Mouse (Mus musculus) mouse trophoblast stem cell (cell line): Measurements from ENCODE around the gene Lancl2.

Source experiments
- in situ Hi-C, 2 experiments: fragments of 300-500 bp; cut with MseI, MboI; formaldehyde crosslinking; loops; 2 replicates in 1 of 2; 3 replicates in 1 of 2; pipeline ENCODE4 v1.15.1; 2025

The Lancl2 gene

GRCm38 (mm10) chr6:57702376-57702742 lies at the start of gene Lancl2:
Gene Lancl2, plus strand, starts transcription at chr6:57702540.
- in situ Hi-C loops: no loop called here

GRCm38 (mm10) chr6:57661295-57661694 lies 41.0 kb upstream of the Lancl2 start:
- in situ Hi-C loops: no loop called here

DNA sequence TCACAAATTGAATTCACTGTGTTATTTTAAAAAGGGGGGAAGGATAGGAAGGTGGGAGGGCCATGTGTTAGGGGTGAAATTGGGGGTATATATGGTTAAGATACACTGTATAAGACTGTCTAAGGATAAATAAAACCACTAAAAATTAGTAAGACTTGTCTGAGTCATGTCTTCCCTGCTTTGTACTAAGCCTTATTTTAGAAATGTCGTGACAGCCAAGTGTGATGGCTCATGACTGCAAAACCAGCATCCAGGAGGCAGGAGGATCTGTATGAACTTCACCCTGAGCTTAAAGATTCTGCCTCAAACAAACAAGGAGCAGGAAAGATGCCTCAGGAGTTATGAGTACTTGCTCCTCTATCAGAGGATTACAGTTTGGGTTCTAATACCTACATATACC lies 18.2 kb upstream of the Lancl2 start:
- in situ Hi-C loops: no loop called here

DNA sequence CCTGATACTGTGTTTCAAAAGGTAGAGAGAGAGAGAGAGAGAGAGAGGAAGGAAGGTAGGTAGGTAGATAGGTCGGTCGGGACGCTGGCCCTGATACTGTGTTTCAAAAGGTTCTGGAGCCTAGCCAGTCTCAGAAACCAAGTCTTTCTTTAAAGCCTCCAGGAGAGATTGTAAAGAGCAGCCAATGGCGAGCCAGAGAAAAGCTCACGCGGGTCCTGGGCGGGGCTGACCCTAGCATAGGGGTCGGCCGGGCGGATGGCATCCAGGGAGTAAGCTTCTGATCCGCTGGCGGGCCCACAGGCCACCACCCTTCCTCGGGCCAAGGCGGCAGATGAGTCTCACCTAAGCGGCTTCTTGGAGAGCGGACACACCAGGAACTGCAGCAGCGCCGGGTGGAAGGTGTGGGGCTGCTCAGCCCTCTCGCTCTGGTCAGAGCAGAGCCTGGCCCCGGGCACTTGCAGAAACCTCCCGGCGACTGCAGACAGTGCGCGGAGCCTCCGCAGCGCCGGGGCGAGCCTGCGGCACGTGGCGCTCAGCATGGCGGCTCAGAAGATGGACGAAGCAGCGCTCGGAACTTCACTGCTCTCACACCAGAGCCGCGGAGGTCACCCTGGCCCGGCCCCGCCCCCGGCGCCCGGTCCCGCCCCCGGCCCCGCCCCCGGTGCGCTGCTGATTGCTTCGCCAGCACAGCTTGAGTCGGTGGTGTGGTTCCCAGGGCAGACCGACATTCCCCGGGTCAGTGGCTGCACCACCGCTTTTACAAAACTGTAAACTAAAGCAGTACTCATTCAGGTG lies 10.7 kb upstream of the Lancl2 start, which contains the start of gene Pyurf:
Gene Pyurf (minus strand): TSS at position 612 of the 795 bp plus-strand sequence.
- in situ Hi-C loops: no loop called here

GRCm38 (mm10) chr6:57693116-57693515 lies 9.2 kb upstream of the Lancl2 start:
- in situ Hi-C loops: no loop called here

DNA sequence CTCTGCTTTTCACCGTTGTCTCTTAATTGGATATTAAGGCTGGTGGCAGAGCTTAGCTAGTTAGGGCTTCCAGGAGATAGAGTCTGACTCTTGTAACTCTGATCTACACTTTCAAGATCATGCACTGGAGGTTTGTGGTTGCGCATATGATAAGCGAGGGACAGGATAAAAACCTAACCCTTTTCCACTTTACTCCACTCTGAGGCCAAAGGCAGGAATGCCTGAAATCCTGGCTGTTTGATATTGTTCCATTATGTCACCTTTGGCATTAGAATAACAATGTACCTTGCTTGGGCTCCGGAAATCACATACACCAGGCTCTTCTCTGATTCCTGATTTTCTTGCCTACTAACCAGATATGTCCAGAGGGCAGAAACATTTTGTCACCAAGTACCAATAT lies 654 bp upstream of the Lancl2 start:
- in situ Hi-C loops: no loop called here

DNA sequence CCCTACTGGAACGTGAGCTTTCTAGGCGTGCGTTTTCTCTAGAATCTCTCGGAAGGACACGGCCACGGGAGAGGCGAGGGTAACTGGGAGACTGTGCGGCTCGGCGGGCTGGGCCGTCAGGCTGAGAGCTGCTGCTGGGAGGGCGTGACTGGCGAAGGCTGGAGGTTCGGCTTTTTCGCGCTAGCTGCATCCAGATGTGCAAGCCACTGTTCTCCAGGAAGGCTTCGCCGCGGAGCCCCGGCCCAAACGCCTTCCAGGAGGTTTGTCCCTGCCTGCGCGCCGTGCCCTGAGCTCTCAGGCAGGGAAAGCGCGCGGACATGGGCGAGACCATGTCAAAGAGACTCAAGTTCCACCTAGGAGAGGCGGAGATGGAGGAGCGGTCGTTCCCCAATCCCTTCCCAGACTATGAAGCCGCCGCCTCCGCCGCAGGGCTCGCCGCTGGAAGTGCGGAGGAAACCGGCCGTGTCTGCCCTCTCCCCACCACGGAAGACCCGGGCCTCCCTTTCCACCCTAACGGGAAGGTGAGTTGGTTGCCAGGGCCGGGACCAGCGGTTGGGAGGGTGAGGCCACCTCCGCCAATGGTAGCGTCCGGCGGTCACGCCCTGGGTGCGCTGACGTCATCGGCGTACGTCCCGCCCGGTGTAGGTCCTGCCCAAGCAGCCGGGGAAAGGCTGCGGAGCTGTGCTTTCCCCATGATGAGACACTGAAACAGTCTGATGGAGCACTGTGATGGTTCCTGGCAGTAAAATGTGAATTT lies 581 bp downstream of the Lancl2 start:
- in situ Hi-C loops: no loop called here

DNA sequence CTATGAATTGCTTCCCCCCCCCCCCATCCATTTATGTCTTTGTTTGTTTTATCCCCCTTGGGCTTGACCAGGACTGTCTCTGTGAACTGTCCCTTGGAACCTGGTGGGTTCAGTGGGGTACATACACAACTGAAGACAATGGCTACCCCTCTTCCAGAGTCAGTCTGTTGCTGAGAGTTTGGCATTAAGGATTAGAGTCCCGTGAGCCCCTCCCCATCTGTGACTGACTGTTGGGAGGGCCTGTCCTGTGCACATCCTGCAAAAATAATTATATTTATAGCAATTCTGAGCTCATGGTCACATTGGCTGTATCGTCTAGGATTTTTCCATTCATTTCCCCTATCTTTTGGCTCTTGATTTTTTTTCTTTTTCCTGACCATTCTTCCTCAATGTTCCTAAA lies 1.4 kb downstream of the Lancl2 start:
- in situ Hi-C loops: no loop called here

- in situ Hi-C loops: no loop called here
These were observed 4.4 kb downstream of the Lancl2 start for GRCm38 (mm10) chr6:57706721-57707120.

- in situ Hi-C loops: no loop called here
These were observed 9.4 kb downstream of the Lancl2 start for GRCm38 (mm10) chr6:57711726-57712125.

GRCm38 (mm10) chr6:57721347-57721746 lies 19.0 kb downstream of the Lancl2 start:
- in situ Hi-C loops: no loop called here

DNA sequence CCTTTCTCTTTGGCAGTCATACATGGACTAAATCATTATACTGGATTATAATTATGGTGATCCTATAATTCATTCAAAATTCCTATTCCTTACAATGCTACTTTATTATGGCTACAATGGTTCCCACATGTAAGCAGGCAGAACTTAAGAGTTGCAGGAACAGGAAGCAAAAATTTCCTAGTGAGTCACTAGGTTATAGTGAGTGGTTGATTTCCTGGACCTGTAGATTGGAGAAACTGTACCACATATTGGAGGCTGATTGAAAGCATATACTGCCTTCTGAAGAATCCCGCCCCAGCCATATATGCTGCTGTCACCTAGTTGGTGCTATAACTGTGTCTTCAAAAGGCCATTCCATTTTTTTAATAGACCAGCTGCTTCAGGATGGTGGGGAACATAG lies 40.4 kb downstream of the Lancl2 start:
- in situ Hi-C loops: no loop called here

DNA sequence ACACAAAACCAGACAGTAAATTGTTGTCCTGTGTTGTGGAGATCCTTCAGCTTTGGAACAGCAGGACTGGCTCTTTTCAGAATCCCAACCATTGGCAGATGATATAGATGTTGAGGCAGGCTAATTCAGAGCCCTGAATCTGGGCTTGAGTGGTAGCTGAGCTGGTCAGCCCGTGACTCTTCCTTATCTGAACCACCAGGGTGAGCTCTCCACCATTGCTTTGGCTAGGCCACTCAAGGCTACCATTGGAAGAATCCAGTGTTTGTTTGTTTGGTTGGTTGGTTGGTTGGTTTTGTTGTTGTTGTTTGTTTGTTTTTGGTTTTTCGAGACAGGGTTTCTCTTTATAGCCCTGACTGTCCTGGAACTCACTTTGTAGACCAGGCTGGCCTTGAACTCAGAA lies 41.0 kb downstream of the Lancl2 start:
- in situ Hi-C loops: no loop called here

DNA sequence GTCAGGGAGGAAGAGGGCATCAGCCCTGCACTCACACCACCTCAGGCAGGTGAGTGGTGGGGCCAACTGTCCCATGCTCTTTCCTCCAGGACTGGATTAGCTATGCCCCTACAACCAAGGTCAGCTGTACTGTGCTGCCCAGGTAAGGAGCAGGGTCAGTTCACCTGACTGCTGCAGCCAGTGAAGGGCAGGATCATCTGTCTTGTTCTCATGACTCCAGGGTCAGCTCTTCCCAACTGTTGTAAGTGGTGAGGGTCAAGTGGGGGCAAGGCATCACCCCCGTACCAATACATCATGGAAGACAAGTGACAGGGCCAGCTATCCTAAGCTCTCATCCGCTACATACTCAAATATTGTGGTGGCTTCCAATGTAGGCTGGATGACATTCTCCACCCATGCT lies 41.8 kb downstream of the Lancl2 start:
- in situ Hi-C loops: no loop called here

DNA sequence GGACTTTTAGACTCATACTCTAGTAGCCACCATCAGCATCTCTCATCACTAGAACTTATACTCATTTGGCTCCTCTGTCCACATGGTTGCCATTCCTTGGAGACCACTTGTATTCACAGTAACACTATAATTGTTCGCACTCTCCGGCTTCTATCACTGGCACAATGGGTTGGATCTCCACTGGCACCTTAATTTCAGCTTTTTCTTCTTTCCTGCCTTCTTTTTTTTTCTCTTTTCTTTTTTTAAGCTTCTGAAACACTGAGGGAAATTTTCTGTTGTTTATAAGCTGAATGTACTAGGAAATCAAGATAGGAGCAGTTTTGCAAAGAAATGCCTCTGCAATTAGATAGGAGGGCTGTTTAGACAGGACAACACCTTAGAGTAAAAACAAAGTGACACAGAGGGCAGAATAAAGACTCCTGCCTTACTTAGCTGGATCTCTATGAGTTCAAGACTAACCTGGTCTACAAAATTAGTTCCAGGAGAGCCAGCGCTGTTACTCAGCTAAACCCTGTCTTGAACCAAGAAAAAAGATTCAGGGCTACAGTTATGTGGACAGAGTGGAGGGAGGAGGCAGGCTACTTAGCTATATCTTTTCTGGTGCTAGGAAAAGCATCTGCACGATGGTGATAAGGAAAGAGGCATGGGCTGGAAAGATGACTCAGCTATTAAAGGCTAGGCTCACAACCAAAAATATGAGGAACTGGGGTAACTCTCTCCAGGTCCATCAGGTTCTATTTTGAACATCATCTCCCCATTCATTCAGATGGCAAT lies 42.8 kb downstream of the Lancl2 start:
- in situ Hi-C loops: no loop called here

DNA sequence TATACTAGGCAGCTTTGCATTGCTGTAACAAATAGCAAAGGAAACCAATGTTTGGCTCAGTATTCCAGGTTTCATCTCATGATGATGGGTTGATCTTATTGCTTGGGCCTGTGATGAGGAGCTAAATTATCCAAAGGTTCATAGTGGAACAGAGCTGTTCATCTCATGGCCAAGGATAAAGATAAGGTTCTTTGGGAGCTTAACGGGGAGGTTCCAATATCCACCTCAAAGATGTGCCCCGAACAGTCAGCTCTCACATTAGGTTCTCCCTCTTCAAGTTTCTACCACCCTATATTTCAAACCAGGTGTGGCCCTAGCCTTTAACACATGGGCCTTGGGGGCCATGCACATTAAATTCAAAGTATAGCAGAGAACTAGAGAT lies 43.4 kb downstream of the Lancl2 start:
- in situ Hi-C loops: no loop called here

DNA sequence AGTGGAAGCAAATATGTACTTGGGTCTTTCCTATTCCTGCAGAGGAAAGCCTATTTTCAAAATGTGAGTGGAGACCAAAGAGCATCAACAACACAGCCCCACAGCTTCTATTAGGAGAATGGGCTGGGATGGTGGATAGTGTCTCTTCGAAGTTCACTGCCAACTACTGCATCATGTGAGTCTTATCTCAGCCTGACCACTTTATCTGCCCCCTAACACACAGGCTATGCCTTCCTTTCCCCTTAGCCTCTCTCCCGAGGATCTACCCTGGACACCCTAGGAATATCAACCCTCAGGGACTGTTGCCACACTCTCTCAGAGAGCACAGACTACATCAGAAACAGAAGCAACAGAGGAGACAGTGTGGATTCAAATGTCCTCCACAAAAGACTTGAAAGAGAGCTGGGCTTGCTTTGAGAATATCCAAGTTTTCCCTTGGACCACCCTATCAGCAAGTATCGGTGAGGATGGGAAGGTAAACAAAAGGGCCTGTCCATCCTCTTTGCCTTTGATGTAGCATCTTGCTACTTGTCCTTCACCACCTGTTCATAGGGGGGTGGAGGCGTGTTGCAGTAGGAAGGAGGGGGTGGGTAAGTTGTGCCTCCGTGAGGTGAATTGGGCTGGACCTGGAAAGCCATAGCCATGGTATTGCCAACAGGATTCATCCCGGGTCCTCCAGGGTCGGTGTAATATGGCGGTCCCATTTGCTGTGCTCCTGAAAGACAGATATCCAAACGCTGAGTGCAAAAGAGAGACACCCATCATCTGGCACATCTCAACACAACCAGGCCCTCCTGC lies 51.8 kb downstream of the Lancl2 start:
- in situ Hi-C loops: no loop called here

DNA sequence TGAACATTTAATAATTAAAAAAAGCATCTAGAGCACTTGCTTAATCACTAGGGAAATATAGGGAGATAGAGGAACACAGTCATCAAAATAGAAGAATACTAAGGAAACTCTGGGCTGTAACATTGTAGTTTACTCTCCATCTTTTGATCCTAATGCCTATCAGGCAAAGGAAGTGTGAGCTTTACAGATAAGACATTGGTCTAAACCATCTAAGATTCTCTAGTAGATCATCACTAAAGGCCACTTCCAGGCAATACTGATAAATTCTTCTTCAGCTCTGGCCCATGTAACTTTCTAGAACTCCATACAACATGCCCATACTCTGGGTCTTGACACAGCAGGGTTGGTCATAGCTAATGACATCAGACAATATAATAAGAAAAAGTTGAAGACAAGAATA lies 60.7 kb downstream of the Lancl2 start:
- in situ Hi-C loops: no loop called here

GRCm38 (mm10) chr6:57765095-57765878 lies 62.9 kb downstream of the Lancl2 start:
- in situ Hi-C loops: no loop called here

DNA sequence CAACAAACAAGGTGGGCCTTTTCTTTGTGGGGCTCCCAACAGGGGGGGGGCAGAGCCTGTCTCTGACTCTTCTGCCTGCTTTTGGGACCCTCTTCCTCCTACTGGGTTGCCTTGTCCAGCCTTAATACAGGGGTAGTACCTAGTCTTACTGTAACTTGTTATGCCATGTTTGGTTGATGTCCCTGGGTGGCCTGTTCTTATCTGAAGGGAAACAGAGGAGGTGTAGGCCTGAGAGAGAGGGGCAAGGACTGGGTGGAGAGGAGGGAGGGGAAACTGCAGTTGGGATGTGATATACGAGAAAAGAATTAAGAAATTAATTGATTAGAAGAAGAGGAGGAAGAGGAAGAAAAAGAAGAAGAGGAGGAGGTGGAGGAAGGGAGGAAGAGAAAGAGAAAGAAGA lies 63.9 kb downstream of the Lancl2 start:
- in situ Hi-C loops: no loop called here
